Mouse (Mus musculus) mouse trophoblast stem cell (cell line): ENCODE measurements at regions not wholly inside any gene's neighbourhood (a gene's known extent, or its start where the extent isn't known, plus 50 kb on each side); places are given as distances from the start of the nearest gene placed in this dataset.

ENCODE experiments used
- in situ Hi-C, 2 experiments: fragments of 300-500 bp; cut with MseI, MboI; formaldehyde crosslinking; loops; 2 replicates in 1 of 2; 3 replicates in 1 of 2; pipeline ENCODE4 v1.15.1; 2025

DNA sequence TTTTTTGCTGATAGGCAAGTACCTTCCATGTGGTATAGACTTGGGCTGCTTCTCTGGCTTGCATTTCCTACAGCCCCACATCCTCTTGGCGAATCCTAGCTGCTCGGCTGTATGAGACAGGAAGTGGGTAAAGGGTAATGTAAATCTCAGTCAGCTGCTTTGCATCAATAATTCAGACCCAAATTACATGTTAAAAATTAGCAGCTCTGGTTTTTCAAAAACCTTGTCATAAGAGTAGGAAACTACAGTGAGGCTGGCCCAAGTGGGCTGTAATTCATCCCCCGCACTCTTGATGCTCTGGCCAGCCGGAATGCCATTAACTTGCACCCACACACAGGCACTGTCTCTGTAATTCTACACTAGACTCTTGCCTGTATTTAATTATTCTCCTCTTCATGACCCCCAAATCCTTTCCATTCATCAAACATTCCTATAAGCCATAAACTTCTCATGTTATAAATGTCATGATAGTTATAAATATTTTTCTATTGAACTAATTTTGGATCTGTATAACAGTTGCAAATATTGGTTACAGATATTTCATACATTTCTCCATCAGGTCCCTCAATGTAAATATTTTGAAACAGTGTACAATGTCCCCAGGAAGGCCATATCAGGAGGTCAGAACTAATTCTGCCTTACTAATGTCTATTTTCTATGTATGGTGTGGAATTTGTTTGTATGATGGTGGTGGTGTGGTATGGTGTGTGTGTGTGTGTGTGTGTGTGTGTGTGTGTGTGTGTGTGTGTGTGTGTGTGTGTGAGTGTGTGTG lies 261.0 kb upstream of the Cxadr start:
- in situ Hi-C loops, result no loop called here

DNA sequence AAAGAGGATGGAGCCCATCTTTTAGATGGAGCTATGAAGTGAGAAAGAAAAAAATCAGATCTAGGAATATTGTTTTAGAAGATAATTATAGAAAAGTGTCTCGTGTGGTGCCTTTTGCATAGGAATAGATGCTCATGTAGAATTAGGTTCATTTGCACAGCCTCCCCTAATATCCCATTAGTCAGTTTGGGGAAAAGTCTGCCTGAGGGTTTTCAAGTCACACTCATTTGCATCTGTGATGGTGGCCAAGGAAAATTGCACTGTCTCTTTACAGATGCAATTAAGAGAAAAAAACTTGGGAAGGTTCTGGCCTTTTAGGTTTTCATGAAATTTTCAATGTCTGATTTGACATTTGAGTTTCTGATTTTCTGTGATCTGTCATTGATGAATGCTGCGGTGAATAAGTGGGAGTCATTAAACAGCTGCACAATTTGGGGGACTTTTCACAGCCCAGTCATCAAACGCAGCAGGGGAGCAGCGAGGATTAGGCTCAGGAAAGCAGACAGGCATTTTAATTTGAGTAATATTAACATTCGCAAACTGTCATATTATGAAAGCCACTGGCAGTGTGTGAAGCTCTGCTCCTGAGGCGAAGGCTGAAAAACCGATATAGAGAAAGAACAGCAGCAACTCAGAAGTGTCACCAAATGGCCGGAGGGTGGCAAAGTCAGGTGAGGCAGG lies 281.5 kb upstream of the Cxadr start:
- in situ Hi-C loops, result no loop called here

DNA sequence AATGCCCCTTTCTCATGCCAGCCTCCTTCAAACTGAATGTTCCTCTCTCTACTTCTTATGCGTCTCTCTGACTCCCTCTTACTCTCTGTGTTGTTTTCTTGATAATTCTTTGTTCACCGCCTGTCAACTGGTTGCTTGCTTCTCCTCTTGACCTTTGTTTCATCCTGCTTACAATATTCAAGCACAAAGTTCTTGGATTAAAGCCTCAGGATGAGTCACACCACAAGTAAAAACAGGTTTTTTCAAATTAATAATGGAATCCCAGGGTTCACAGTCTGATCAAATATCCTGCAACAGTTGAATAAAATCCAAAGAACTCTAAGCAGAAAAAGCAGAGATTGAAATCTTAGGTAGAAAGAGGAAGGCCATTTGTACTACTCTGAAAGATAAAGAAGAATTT lies 285.9 kb upstream of the Cxadr start:
- in situ Hi-C loops, result no loop called here

DNA sequence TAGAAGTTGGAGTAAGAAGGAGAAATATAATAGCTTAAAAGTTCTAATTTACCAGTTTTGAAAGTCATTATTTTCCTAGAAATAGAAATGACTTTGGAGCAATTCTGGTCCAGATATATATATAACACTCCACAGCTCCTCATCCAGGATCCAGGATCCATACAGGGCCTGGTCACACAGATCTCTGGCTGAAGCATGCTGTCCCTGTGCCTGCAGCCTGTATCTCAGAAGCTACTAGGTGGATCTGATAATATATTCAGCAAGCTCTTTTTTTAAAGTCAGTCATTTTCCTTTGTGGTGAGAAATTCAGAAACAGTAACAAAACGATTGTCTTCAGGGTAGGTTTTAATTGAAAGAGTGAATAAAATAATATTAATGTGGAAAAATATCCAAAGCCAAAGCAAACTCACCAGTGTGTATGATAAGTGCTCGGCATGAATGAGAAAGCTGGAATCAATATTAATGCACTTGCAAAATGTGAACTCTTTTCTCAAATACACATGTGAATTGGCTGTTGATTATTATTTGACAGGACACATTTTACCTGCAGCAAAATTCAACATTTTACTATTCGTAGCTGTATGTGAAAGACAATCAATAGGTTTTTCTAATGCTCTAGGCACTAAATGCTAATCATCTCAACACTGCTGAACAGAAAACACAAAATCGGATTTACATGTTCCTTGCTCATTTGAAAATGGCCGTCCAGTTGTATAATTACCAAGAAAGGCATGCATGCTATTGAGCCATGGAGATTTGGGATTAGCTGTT lies 288.1 kb upstream of the Cxadr start:
- in situ Hi-C loops, result no loop called here

DNA sequence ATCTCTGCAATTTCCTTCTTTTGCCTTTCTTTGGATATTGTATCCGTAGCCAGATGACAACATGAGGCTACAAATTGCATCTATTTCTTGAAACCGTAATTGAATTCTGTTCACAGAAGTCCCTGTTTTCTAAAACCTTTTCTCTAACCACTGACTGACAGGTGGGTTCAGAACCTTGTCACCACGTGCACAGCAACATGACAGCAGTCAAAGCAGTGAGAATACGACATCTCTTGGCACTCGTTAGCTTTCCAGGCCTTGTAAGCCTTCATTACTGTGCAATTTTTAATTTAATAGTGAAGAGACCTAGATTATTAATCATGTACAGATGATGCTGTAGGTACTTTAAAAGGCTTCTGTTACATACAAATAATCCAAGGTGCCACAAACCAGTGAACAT lies 297.3 kb upstream of the Cxadr start:
- in situ Hi-C loops, result no loop called here

DNA sequence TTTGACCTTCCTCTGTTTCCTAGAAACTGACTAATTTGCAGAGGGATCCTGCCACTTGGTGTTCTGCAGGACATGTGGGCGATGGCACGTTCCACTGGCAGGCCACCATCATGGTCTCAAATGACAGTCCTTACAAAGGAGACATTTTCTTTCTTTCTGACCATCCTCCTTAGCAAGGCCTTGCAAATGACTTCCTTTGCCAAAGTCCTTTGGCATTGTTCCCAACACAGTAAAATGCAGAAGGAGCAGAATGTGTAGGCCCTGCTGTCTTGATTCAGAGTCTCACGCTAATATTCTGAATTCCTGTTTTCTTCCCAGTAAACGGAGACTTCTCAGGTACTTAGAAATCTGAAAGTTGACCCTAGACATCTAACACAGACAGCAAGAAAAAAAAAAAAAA lies 308.3 kb upstream of the Cxadr start:
- in situ Hi-C loops, result no loop called here

DNA sequence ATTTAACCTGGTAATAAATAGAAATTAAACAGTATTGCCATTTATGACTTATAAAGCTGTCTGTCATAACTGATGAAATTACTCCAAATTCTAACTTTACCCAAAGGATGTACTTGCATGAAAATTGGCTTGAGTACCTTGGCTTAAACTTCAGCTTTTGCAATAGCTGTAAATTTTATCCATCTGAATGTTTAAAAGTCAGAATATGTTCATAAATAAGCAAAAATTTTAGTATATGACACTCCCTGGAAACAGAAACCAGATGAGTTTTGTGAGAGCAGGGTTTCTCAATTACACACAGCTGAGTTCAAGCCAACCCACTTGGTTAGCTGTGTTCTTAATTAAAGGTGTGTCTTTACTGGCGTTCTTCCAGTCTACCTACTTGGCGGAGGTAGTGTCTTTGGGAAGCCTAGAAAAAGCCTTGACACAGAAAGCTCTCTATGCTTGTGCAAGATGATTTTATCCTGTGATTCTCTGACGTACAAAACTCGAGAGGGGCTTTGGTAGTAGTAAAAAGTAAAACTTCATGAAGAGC lies 311.4 kb upstream of the Cxadr start:
- in situ Hi-C loops, result no loop called here

DNA sequence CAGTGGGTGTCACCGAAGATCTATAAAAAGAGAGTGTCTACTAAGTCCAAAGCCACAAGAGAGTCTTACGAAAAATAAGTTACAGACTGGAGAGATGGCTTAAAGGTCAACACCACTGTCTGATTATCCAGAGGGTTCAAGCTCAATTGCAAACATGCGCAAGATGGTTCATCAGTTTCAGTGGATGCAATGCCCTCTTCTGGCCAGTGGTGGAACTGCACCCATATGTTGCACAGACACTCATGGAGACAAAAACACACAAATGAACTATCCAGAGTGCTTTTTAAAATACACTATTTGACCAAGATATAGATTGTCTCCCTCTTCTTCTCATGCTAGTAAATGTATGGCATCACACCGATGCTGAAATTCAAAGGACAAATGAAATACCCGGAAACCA lies 312.1 kb upstream of the Cxadr start:
- in situ Hi-C loops, result no loop called here

DNA sequence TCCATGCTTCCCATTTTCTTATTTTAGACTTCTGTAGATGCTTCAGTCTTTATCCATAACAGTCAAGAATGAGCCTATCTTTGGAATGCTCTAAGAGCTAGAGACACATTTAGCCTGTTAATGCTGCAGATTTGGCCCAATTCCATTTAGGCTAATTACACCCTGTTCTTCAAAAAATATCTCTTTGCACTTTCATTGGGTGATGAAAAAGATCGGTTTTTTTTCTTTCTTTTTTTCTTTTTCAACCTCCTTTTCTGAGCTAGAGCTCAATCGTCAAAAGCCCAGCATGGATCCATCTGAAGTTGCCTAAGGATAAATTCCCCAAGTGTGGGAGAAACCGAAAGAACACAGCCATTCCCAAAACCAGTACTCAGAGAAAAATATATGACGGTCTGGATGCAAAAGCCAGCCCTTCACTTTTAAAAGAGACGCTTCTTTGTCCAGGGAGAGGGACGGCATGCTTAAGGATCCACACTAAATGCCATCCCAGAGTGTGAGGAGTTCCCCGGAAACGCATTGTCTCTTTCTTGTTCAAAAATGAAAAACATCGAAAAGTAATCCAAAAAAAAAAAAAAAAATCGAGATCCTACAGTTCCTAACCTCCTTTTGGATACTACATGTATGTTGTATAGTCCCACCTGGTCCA lies 314.3 kb upstream of the Cxadr start:
- in situ Hi-C loops, result no loop called here

DNA sequence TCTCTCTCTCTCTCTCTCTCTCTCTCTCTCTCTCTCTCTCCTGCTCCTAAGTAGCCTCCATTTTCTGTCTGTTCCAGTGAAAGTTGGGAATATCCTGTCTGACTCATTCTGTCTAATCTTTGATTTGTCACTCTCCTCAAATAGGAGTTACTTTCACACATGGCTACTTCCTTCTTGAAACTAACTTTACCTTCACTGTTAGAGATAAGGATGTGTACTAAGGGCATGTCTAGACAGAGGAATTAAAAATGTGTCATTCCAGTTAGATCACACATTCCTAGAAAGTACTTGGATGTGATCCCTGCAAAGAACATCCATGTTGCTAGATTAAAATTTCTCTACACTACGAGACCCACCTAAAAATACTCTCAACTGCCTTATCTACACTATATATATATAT lies 346.9 kb upstream of the Gm11146 start:
- in situ Hi-C loops, result no loop called here

DNA sequence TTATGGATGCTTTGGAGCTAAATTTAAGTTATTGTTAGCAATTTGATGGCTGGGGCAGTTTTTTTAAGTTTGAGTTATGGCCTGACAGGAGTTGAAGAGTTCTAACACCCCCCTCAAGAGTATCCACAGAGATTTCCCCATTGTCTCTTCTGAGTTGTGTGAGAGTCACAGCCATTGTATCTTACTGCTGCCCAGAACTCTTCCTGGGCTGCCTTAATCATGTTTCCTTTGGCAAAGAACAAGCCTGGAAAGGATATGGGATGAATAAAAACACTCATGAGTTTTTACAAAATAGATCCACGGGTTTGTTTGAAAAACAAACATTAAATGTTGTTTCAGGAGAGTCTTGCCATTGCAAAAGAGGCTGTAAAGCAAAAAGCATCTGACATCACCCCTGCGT lies 343.5 kb upstream of the Gm11146 start:
- in situ Hi-C loops, result no loop called here

DNA sequence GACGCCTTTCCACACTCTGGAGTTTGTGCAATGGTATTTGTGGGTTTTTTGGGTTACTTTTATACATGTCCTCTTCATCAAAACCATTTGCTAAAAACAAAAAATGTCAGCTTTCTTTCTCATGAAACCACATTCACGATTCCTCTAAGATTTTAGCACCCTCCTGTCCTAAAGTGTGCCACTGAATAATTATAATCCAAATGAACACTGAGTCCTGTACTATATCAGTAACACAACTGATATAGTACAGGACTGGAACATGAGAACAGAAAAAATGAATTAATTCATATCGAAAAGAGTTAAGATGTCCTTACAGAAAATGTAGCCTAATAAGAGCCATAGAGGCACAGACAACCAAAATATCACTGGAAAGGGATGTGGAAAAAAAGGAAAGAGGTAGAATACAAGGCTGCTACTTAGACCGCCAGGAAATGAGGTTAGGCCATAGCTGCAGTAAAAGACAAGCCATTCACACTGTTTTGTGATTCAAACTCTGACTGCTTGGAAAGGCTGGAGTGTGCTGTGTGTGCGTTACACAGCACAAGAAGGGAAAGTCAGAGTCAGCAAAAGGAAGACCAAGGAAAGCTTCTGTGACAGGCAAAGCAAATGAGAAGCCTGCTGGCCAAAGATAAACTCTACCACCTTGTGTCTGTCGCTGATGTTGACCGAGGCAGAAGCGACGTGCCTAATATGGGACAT lies 329.3 kb upstream of the Gm11146 start:
- in situ Hi-C loops, result no loop called here

DNA sequence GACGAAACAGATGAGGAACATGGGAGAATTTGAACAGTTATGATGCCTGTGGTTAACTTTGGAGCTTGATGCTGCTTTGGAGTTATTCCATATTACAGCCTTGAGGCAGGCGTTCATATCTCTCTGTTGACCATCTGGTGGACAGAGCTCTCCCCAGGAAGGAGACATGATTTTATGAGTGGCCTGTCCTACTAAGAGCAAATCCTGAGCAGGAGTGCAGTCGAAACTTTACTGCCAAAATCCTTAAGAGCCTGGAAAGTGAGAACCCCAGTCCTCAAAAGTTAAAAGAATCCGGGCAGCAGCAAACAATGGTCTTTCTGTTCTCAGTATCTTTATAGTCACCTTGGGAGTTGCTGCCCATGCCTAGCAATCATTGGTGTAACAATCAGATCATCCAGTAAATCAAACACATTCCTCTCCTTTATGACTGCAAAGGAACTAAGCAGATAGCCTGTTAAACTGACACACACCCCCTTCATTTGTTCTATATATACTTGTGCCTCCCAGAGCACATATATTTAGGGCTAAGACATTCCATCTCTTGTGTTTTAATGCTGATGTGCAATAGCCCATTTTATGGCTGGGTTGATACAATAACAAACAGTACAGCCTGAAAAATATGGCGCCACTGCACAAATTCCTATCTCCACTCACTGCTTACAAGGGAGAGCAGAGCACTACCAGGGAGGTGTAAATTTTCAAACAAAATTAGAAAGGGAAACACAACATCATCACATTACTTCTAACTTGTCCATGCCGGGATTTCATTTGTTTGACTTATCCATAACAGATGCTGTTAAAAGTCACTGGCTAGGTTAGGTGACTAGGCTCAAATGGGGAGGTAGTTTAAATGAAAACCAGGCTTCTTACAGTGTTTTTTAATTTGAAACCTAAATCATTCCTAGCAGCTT lies 312.5 kb upstream of the Gm11146 start:
- in situ Hi-C loops, result no loop called here

DNA sequence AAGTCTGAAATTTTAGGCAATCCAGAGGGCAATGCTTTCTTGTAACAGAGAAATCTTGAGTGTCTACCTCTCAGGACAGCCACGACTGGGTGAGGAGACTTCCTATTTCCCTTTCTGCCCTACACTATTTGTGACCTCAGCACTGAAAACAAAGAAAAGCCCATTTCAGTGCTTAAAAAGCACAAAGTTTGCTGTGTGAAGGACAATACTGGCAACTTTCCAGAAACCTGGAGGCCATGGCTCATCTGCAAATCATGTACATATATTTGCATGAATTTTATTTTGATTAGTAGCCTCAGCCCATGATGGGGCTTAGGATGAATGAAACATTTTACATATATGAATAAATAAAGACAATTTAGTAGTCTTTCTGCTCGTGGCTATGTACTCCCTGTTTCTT lies 292.4 kb upstream of the Gm11146 start:
- in situ Hi-C loops, result no loop called here

DNA sequence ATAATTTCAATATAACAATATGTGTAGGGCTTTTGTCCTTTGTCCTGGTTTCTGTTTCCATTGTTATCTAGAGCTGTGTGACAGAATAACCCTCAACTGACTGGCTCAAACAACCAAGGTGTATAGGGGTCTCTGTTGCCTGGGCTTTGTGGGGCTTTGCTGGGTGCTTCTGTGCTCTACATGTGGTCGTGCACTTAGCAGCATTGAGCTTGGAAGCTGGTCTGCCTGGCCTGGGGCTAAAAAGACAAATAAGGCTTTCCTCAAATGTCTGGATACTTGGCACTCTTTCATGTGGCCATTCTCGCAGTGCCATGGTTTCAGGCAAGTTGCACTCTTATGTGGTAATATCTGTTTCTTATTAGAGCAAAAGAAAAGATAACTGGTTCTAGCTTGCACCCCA lies 291.8 kb upstream of the Gm11146 start:
- in situ Hi-C loops, result no loop called here

DNA sequence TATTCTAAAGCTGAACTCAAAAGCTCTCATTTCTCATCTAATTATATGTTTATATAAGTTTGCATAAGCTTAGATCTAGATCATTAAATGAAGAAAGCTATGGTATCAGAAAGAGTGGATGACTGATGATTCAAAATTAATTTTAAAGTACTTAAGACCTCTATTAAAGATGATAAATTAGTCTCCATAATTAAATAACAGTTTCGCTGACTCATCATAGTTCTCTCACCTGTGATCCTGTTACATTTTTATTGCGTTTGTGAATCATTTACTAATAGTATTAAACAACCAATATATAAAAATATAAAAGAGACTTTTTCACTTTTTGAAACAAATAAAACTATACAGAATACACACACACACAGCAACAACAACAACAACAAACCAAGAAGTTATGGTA lies 290.8 kb upstream of the Gm11146 start:
- in situ Hi-C loops, result no loop called here

DNA sequence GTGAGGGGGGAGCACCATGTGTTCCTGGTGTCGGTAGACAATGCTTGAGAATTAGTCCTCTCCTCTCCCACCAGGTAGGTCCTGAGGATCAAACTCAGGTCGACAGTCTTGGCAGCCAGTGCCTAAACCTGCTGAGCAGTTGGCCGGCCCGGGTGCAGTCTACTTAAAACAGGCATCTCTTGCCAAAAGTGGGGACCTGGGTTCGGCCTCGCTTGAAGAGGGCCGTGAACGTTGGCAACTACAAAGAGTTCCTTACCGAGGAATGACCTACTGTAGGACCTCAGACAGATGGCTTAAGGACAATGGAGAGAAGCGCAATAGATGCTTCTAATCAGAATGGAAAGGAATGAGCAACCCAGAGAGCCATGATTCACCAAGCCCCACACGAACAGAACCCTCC lies 287.5 kb upstream of the Gm11146 start:
- in situ Hi-C loops, result no loop called here

DNA sequence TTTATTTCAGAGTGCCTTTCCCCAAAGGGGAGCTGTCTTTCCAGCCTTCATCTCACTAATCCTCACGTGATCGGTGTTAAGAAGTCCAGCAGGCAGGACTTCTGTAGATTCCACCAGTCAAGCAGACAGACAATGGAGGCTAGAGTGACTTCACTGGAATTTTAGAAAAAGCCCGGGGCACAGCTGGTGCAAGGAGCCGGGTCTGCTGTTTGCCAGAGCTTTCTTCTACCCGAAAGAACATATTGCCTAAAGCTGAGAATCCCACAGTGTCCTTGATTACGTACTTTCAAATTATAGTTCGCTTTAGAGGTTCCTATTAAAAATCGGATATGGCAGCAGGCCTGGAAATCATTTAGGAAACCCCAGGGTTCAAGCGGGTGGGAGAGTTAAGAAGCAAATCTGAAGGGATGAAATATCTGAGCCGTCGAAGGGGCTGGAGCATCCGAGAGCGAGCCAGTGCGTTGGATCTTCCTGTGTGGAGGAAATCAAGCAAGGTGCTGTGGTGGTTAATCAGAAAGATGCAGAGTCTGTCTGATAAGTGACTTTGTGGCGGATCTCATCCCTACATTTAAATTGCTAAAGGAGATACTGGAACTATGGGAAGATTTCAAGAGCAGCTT lies 283.3 kb upstream of the Gm11146 start:
- in situ Hi-C loops, result no loop called here

DNA sequence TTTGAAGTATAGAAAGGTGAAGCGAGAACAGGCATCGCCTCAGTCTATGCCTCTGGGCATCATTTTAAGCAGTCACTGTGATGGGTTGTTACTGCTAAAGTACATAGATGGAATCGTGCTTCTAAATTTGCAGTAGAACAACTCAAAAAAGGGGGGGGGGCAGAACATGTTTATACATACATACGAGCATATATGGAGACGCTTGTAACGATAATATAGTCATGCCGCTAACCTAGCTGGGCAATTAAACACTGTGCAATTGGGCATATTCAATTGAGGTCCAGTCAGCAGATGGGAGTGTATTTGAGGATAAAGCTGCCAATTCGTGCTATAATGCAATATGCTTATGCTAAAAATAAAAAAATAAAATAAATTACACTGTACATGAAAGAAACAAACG lies 282.6 kb upstream of the Gm11146 start:
- in situ Hi-C loops, result no loop called here

DNA sequence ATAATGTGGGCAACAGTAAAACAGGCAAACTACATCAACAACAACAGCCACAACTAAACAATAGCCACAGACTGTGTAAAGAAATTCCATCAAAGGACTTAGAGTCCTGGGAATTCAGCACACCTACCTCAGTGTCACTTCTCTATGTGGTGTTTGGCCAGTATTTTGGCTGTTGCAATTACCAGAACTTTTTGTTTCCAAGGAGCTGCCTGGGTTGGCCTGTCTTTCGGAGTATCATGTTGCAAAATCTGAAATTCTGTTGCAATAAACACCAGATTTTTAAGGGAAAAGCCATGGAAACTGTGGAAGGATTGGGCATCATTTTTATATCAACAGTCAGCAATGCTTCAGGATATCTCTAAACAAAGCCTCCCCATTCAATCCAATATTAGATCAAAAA lies 275.1 kb upstream of the Gm11146 start:
- in situ Hi-C loops, result no loop called here
